Mouse (Mus musculus) liver, embryonic 15.5 days (tissue): ENCODE results near the gene Tex14. TPM values are rescaled to one million over a fixed set of nuclear protein-coding genes. Genes with fewer than 3 reads are reported as not detected.
A peak's percentile ranks its signal among the peaks of the same experiment; 100 is the strongest.
"Not testable (repeated sequence)": the region's sequence is repeated elsewhere in the genome, so short reads cannot be mapped to it uniquely, and the experiment has no call there.

Source experiments
- ATAC-seq: fragments of 200-750 bp; cut with Nextera tagmentation; 2 replicates; pipeline ENCODE4 v1.8.0; 2017; ENCODE audit warnings: moderate number of reproducible peaks, mild to moderate bottlenecking, moderate library complexity; ENCODE audit not compliant: insufficient read depth
- H3K27ac ChIP-seq: fragments of 300-500 bp; sonication (generic); replicated peaks from 2 replicates; pipeline ENCODE4 v1.5.1; 2015; ENCODE audit warnings: mild to moderate bottlenecking, inconsistent platforms
- H3K27me3 ChIP-seq: fragments of 300-500 bp; sonication (generic); 2 replicates; pipeline ENCODE4 v1.6.1; 2015; ENCODE audit warnings: mild to moderate bottlenecking, inconsistent platforms
- H3K36me3 ChIP-seq: fragments of 300-500 bp; sonication (generic); replicated peaks from 2 replicates; pipeline ENCODE4 v1.6.1; 2015; ENCODE audit warnings: moderate library complexity, mild to moderate bottlenecking, inconsistent platforms
- H3K4me1 ChIP-seq: fragments of 300-500 bp; sonication (generic); replicated peaks from 2 replicates; pipeline ENCODE4 v1.6.1; 2015; ENCODE audit warnings: inconsistent platforms
- H3K4me2 ChIP-seq: fragments of 300-500 bp; sonication (generic); 2 replicates; pipeline ENCODE4 v1.6.1; 2015; ENCODE audit warnings: moderate library complexity, mild to moderate bottlenecking, inconsistent platforms
- H3K4me3 ChIP-seq: fragments of 300-500 bp; sonication (generic); replicated peaks from 2 replicates; pipeline ENCODE4 v1.5.1; 2015; ENCODE audit warnings: mild to moderate bottlenecking, inconsistent platforms
- H3K9ac ChIP-seq: fragments of 300-500 bp; sonication (generic); 2 replicates; pipeline ENCODE4 v1.6.1; 2015; ENCODE audit warnings: moderate library complexity, mild to moderate bottlenecking, inconsistent platforms
- H3K9me3 ChIP-seq: fragments of 300-500 bp; sonication (generic); replicated peaks from 2 replicates; pipeline ENCODE4 v1.6.1; 2016; ENCODE audit warnings: inconsistent platforms
- WGBS: fragments of 180-500 bp; shearing (Covaris S2); methylation state at CpG from one replicate; pipeline ENCODE4 v1.1.7; 2015; ENCODE audit warnings: mixed read lengths; ENCODE audit not compliant: insufficient replicate concordance; 5-methylcytosine and 5-hydroxymethylcytosine counted together
- polyA plus RNA-seq: library from polyadenylated mRNA; unstranded; fragments of >200 nt; fragmentation: Nextera tagmentation; extraction: Ambion mirVana; gene quantifications from 2 replicates; pipeline ENCODE4 v1.2.1, GENCODE M21; 2015

Tex14 gene
- polyA plus RNA-seq, 1 experiment from 2014 or later, result 0.05 TPM

DNA sequence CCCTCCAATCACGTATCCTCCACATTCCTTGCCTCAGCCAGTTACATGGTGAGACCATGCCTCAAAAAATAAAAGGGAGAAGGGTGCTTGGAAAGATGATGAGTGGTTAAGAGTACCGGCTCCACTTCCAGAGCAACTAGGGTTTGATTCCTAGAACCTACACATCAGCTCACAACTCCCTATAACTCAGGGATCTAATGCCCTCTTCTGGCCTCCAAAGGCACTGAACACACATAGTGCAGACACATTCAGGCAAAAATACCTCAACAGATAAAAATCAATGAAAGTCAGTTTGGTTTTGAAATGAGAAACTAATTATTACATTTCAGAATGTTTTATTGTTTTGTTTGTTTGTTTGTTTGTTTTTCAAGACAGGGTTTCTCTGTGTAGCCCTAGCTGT lies 6.5 kb upstream of the Tex14 start:
- no peak overlapping the region for H3K4me3 ChIP-seq
- H3K27ac ChIP-seq, result no peak overlapping the region
- H3K9me3 ChIP-seq, result no peaks in the 10 kb centered on the region
- no peak overlapping the region for H3K9ac ChIP-seq
- no peaks in the 10 kb centered on the region for H3K36me3 ChIP-seq
- 75% methylated on average over 2 of the region's 2 CpGs for WGBS
- no peaks in the 10 kb centered on the region for H3K27me3 ChIP-seq
- H3K4me1 ChIP-seq, result peaks cover 7% of the 10 kb centered on the region
- no peak overlapping the region for H3K4me2 ChIP-seq
- ATAC-seq, result no peak

GRCm38 (mm10) chr11:87404111-87404853 lies 583 bp upstream of the Tex14 start:
- Histone ChIP-seq H3K36me3 (no peaks in the 10 kb centered on the region), H3K4me2 (peak overlapping the region; percentile 92), H3K9me3 (no peaks in the 10 kb centered on the region), H3K4me3 (peak overlapping the region; percentile 76), H3K27ac (peak overlapping the region; percentile 94), H3K4me1 (peaks cover 17% of the 10 kb centered on the region), H3K9ac (peak overlapping the region; percentile 80), H3K27me3 (no peaks in the 10 kb centered on the region)
- 2% methylated on average over 58 of the region's 58 CpGs for WGBS
- ATAC-seq, result peak; percentile 88

GRCm38 (mm10) chr11:87413412-87413811 lies 8.5 kb downstream of the Tex14 start:
- not testable (repeated sequence) for H3K27me3 ChIP-seq, H3K36me3 ChIP-seq, H3K4me2 ChIP-seq, H3K9me3 ChIP-seq, H3K4me1 ChIP-seq, H3K9ac ChIP-seq, ATAC-seq, H3K4me3 ChIP-seq, H3K27ac ChIP-seq
- WGBS, result 59% methylated on average over 3 of the region's 3 CpGs

DNA sequence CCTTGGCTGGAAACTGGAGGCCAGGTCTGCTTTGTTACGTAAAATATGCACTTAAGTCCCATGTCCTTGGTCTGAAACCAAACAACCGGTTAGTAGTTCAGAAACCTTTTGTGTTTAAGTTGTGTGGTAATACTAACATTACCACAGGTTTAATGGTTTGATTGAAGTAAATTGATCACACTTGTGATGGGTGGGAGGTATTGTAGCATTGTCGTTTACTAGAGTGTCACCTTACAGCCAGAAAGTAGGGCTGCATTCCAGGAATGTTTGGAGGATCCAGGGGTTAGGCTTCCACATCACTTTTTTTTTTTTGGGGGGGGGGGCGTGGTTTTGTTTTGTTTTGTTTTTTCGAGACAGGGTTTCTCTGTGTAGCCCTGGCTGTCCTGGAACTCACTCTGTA lies 11.3 kb downstream of the Tex14 start:
- no peak overlapping the region for H3K4me3 ChIP-seq
- 51% methylated on average over 5 of the region's 5 CpGs for WGBS
- H3K9me3 ChIP-seq, result no peaks in the 10 kb centered on the region
- H3K36me3 ChIP-seq, result no peaks in the 10 kb centered on the region
- ATAC-seq, result no peak
- H3K27ac ChIP-seq, result no peak overlapping the region
- H3K27me3 ChIP-seq, result no peaks in the 10 kb centered on the region
- no peaks in the 10 kb centered on the region for H3K4me1 ChIP-seq
- H3K9ac ChIP-seq, result no peak overlapping the region
- no peak overlapping the region for H3K4me2 ChIP-seq

GRCm38 (mm10) chr11:87420861-87421260 lies 16.0 kb downstream of the Tex14 start:
- Histone ChIP-seq H3K4me3 (no peak overlapping the region), H3K9me3 (no peaks in the 10 kb centered on the region), H3K36me3 (no peaks in the 10 kb centered on the region), H3K9ac (no peak overlapping the region), H3K4me1 (peaks cover 31% of the 10 kb centered on the region), H3K27me3 (no peaks in the 10 kb centered on the region), H3K27ac (no peak overlapping the region), H3K4me2 (no peak overlapping the region)
- ATAC-seq, result no peak

DNA sequence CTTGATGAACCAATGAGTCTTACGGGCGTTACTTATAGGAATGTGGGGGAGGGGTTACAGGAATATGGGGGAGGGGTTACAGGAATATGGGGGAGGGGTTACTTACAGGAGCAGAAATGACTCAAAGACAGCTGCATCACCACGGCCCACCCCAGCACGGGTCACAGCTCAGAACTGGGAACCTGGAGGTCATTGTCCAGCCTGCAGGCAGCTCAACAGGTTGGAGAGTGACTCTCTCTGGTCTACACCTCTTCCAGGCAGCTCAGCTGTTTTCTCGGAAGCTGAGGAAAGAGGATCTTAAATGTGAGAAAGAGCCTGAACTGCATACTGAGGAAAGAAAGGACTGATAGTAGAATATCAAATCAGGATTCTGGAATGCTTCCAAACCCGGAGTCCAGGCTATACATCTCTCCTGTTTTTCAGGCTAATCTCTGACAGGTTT lies 16.9 kb downstream of the Tex14 start:
- Histone ChIP-seq H3K36me3 (no peaks in the 10 kb centered on the region), H3K9me3 (no peaks in the 10 kb centered on the region), H3K4me2 (peak overlapping the region; percentile 75), H3K27me3 (no peaks in the 10 kb centered on the region), H3K27ac (peak overlapping the region; percentile 85), H3K4me3 (peak overlapping the region; percentile 55), H3K4me1 (peaks cover 32% of the 10 kb centered on the region), H3K9ac (peak overlapping the region; percentile 57)
- no peak for ATAC-seq
- 10% methylated on average over 6 of the region's 6 CpGs for WGBS

- H3K9ac ChIP-seq, result peak overlapping the region; percentile 57
- under 1% methylated on average over 26 of the region's 26 CpGs for WGBS
- peak; percentile 70 for ATAC-seq
- no peaks in the 10 kb centered on the region for H3K9me3 ChIP-seq
- H3K27ac ChIP-seq, result peak overlapping the region; percentile 85
- H3K36me3 ChIP-seq, result no peaks in the 10 kb centered on the region
- no peaks in the 10 kb centered on the region for H3K27me3 ChIP-seq
- peak overlapping the region; percentile 55 for H3K4me3 ChIP-seq
- peaks cover 40% of the 10 kb centered on the region for H3K4me1 ChIP-seq
- H3K4me2 ChIP-seq, result peak overlapping the region; percentile 75
These were observed 17.9 kb downstream of the Tex14 start for GRCm38 (mm10) chr11:87422511-87423340.

- H3K27ac ChIP-seq, result peak overlapping the region; percentile 85
- H3K27me3 ChIP-seq, result no peaks in the 10 kb centered on the region
- no peak overlapping the region for H3K4me3 ChIP-seq
- H3K36me3 ChIP-seq, result no peaks in the 10 kb centered on the region
- no peak for ATAC-seq
- H3K9ac ChIP-seq, result peak overlapping the region; percentile 37
- no peak overlapping the region for H3K4me2 ChIP-seq
- WGBS, result 39% methylated on average over 6 of the region's 6 CpGs
- H3K4me1 ChIP-seq, result peaks cover 50% of the 10 kb centered on the region
- H3K9me3 ChIP-seq, result no peaks in the 10 kb centered on the region
These were observed 18.9 kb downstream of the Tex14 start for GRCm38 (mm10) chr11:87423551-87424325.

GRCm38 (mm10) chr11:87426121-87426449 lies 21.2 kb downstream of the Tex14 start:
- H3K9ac ChIP-seq, result peak overlapping the region; percentile 61
- peak overlapping the region; percentile 57 for H3K4me3 ChIP-seq
- H3K27ac ChIP-seq, result peak overlapping the region; percentile 81
- H3K36me3 ChIP-seq, result no peaks in the 10 kb centered on the region
- H3K27me3 ChIP-seq, result no peaks in the 10 kb centered on the region
- H3K4me1 ChIP-seq, result peaks cover 51% of the 10 kb centered on the region
- no peaks in the 10 kb centered on the region for H3K9me3 ChIP-seq
- ATAC-seq, result no peak; the same call in 1 of the 2 replicates
- WGBS, result under 1% methylated on average over 7 of the region's 7 CpGs
- peak overlapping the region; percentile 63 for H3K4me2 ChIP-seq

GRCm38 (mm10) chr11:87426450-87427250 lies 21.8 kb downstream of the Tex14 start:
- not testable (repeated sequence) for H3K36me3 ChIP-seq, H3K9me3 ChIP-seq, H3K27me3 ChIP-seq
- peak; percentile 81 for ATAC-seq
- peaks cover 49% of the 10 kb centered on the region for H3K4me1 ChIP-seq
- under 1% methylated on average over 24 of the region's 24 CpGs for WGBS
- H3K4me2 ChIP-seq, result peak overlapping the region; percentile 63
- H3K4me3 ChIP-seq, result peak overlapping the region; percentile 57
- H3K9ac ChIP-seq, result peak overlapping the region; percentile 61
- peak overlapping the region; percentile 81 for H3K27ac ChIP-seq
